Mouse (Mus musculus): ENCODE measurements around the gene Ccm2.

GRCm38 (mm10) chr11:6598191-6598889 is 51.7 kb downstream of the Ccm2 start:
- TF ChIP-seq CTCF (IDR thresholded peaks at IDR 0.05; ENCODE audit: insufficient read depth, low read length) (no peak), POLR2A (IDR thresholded peaks at IDR 0.05; ENCODE audit: borderline replicate concordance, extremely low read depth, low read depth, low read length) (no peak)

All from lung, adult 2 months (tissue).